ENCODE assay signal across 1 mouse cellular context in the genomic region with DNA sequence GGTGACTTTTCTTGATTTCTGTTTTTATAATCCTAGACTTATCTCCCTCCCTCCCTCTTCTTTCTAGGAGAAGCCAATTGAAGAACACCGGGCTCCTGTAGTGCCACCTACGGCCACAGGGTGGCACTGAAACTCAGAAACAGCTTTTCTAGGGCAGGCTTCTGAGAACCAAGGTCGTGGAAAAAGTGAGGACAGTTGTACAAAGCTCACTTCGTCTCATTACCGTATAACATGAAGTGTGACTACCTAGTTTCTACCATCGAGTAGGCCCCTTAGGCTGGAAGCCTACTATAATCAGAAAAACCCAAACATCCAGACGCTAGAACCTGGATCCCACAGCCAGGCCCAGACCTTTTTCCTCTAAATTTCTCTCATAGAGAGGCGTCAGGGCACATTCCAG.
TF ChIP-seq lines count a peak whose summit lies in the region.

No protein-coding gene starts in this region.

TF ChIP-seq in MEL, 35 proteins besides CTCF, POLR2A, EP300 and RAD21 (continued from another document):
- TF ChIP-seq UBTF (IDR thresholded peaks at IDR 0.05; ENCODE audit: borderline replicate concordance, insufficient read depth, low read depth, low read length) = no peak
- peak; percentile 44; the same call in 1 of the 2 replicates for TF ChIP-seq GATA1 (IDR thresholded peaks at IDR 0.05; ENCODE audit: low read depth, low read length)
